Mouse (Mus musculus) activated CD4-positive, CD25-positive, alpha-beta regulatory T cell, adult 4 months (primary cell): ENCODE measurements around the gene Gpr183. TPM values are rescaled to one million over a fixed set of nuclear protein-coding genes. Genes with fewer than 3 reads are reported as not detected.

Experiments used
- polyA plus RNA-seq, 2 experiments: library from polyadenylated mRNA; unstranded; fragments of 100-300 nt; shearing (Covaris generic); gene quantifications; one replicate each; pipeline ENCODE4 v1.2.1; 2017

Gpr183 gene
- polyA plus RNA-seq, 2 experiments from 2014 or later: 104 to 118 TPM

Other genes starting within 250 kb of the Gpr183 start
- gene Dock9, start 167.4 kb downstream of the Gpr183 start, polyA plus RNA-seq: 1 to 10 TPM; 3.8 to 4.0 TPM
- 10 to 100 TPM; 62.5 to 75.1 TPM for gene Ubac2, start 86.6 kb downstream of the Gpr183 start, polyA plus RNA-seq
- gene Gpr18, start 49.4 kb downstream of the Gpr183 start, polyA plus RNA-seq: 10 to 100 TPM; 83.8 to 86.0 TPM
- gene Timm8a2, start 69.5 kb upstream of the Gpr183 start, polyA plus RNA-seq: not detected
- 10 to 100 TPM; 62.7 to 83.6 TPM for gene Tm9sf2, start 141.8 kb upstream of the Gpr183 start, polyA plus RNA-seq
- 10 to 100 TPM; 10.6 to 11.0 TPM for gene Clybl, start 216.5 kb upstream of the Gpr183 start, polyA plus RNA-seq